Mouse (Mus musculus) retina, adult 2 months (tissue): Measurements from ENCODE around the gene Mgp.

ENCODE experiments used
- DNase-seq: peaks from one replicate; pipeline ENCODE4 v3.0.0-alpha.2; 2012; ENCODE audit warnings: low read depth, low spot score

The Mgp gene

DNA sequence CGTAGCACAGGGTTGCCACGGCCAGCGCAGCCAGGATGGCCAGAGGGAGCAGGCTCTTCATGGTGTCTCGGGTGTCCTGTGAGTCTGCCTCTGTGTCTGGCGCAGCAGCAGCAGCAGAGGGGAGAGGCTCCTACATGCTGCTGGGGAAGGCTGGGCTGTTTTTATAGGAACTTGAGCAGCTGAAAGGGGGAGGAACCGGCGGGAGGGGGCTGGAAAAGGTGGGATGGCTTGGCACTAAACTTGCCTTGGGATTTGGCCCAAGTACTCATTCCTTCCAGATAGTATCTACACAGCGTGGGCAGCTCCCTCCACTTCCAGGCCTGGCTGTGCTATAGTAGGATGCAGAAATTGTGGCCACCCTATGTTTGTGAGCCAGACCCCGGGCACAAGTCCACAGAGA, at the start of gene Mgp:
Gene Mgp (minus strand): TSS at position 154 of the 400 bp plus-strand sequence.
- no peak for DNase-seq

DNA sequence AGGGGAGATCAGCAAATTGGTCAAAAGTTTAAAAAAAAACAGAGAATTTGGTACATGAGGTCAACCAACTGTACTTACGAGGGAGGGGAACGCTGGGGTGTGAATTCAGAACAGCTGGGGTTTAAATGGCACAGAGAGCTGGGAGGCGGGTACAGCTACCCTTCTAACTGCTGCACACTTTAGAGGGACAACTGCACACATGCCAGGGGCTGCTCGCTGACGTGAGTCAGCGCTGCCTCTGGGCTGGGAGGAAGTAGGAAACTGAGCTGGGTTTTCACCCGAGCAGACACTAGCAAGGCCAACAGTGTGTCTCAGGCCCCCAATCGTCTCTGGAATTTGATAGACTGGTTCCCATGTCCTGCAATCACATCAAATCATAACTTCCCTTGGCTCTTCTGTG, 49.4 kb upstream of the Mgp start:
- no peak for DNase-seq

DNA sequence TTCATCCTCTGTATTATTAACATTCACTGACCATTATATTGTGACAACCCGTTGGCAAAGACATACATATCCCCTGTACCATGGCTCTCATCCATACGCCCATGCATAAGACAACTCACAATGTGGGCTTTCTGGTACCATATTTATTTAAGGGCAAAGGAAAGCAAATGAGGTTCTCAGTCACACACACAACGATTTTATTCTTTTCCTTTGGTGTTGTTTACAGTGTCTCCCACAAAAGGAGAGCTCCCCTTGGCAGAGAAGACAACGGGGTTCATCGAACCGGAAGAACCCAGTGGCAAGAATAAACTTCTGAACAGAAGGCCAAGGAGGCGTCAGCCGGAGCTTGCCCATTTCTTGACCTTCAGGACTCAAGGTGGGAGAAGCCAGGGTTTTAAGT, 47.9 kb upstream of the Mgp start, which contains the start of gene Pde6h:
Gene Pde6h (plus strand): TSS at position 301 of the 400 bp plus-strand sequence.
- DNase-seq: no peak

DNA sequence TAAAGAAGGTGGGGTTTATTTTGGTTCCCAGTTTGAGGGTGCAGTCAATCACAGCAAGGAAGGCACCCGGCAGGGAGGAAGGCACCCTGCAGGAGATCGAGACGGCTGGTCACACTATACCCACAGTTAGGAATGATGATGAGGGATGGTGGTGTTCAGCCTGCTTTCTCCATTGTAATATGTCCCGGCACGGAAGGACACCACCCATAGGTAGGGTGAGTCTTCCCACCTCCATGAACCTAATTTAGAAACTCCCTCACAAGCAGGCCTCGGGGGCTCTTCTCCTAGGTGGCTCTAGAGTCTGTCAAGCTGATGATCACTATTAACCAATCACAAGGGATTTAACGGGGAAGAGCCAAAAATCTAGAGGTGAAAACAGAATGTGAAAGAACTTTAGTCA, 47.2 kb upstream of the Mgp start:
- DNase-seq: no peak

DNA sequence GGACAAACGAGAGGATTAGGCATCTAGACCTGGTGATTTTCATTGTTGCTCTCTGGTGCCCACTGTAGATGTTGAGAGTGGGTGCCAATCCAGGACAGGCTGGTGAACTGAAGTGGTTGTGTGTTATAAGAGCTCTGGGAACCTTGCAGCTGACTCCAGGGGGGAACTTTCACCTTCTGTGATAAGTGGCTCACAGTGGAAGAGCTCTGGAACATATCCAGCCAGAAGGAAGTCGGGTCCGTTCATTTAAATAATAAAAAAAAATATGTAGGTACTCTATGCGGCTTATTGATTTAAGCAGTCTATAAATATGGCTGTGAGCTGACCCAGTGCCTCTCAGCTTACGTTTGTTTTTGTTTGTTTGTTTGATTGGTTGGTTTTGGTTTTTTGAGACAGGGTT, 46.5 kb upstream of the Mgp start, which contains the start of gene Erp27:
Gene Erp27 (minus strand): TSS at position 101 of the 400 bp plus-strand sequence.
- no peak for DNase-seq

DNA sequence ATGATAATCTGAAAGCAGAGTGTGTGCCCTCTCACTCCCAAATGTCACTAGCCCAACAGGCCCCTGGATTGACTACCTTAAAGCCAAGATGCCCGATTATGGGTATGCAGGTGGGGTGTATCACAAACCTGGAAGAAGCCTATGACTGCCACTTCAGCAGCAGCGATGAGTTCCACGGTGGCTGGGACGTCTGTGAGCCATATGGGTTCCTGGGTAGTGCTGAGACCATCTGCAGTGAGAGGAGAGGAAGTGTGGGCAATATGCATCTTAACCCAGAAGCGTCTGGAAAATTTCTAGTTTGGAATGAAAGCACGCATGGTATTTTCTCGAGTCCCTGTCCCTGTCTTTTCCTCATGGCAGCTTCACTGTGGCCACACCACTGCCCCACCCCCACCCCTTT, 46.0 kb upstream of the Mgp start:
- no peak for DNase-seq

DNA sequence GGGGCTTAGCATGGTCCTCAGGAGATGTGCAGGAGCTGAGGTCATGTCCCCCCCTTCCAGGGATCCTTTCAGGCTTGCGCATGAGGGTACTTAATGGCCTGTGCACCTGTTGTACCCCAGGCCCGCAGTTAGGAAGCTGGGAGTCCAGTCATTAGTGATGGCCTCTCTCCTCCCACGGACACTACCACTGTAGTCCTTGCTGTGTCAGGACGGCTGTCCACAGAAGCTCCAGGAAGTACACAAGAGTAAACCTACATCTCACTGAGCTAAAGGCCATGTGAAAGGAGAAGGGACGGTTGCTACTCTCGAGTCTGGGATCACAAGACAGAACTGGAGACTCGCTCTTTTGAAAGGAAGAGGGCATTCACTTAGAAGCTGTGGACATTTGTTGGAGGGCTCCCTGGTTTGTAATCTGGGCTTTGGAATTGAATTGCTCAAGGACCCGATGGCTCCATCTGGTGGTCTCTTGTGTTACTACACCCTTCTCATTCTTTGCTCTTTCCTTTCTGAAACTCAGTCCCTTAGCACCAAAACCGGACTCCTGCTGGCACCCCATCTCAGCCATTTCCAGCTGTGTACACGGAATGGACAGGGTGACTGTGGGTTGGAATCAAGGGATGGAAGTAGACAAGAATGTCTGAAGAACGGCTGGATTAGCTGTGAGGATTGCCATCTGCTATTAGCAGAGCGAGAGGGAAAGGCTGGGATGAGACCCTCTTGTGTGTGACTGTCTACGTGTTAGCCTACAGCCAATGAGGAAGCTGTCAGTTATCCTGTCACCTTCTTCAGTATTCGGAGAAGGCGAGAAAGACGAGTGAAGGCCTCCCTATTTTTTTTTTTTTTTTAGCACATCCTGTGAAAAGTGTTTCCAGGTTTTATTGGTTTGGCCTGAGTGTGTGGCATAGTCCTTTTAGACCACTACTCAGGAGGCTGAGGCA, 45.0 kb upstream of the Mgp start:
- peak; percentile 46 for DNase-seq

DNA sequence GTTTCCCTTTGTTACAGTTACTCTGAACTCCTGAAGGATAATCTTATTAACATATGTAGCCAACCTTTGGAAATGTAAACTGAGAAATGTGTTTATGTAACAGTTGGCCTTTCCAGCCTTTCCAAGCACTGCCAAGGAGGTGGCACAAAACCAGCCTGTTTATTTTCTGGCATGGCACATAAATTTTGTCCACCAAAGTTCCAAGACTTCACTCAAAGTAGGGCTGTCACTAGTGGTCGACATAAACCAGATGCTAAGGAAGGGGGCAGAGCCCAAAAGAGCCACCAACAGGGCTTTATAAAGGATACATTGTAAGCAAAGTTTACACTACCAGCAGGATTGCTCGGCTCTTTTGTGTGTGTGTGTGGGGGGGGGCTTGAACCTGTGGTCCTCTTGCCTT, 42.3 kb upstream of the Mgp start:
- no peak for DNase-seq

DNA sequence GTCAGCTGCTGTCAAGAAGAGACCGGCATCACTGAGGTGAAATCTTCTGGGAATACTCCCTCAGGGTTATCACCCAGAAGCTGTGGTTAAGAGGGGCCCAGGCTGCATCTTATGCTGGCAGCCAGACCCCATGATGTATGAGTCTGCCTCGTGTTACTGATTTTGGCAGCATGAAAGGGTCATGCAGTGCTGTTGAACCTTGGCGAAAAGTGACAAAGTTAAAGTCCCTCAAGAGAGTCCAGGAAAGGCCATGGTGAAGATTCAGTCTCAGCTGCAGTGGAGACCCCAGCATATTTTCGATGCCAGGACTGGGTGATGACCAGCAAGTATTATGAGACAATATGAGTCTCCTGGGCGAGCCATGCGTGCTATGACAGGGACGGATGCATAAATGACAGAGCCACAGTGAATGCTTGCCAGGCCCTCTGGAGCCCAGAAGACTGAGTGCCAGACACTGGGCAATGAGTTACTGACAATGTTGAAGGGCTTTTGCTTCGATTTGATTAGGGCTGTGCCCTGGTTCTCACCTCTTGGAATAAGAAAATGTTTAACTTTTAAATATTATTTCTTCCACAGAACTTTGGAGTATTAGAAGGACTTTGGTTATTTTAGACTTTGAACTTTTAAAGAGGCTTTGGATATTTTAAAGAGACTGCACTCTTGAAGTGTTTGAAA, 40.2 kb upstream of the Mgp start:
- no peak for DNase-seq

DNA sequence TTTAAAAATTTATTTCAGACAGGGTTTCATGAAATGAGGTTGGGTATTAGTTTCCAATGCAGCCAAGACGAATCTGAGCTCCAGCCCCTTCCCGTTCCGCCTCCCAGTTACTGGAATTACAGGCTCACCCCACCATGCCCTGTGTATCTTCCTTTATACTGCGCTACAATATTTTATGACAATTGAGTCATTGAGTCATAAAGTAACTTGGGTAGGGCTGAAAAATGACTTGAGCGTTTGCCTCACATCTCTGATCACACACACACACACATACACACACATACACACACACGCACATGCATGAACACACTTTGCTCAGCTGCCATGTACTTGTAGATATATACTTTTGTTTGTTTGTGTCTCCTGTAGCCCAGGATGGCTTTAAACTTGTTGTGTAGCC, 38.6 kb upstream of the Mgp start:
- DNase-seq: no peak

DNA sequence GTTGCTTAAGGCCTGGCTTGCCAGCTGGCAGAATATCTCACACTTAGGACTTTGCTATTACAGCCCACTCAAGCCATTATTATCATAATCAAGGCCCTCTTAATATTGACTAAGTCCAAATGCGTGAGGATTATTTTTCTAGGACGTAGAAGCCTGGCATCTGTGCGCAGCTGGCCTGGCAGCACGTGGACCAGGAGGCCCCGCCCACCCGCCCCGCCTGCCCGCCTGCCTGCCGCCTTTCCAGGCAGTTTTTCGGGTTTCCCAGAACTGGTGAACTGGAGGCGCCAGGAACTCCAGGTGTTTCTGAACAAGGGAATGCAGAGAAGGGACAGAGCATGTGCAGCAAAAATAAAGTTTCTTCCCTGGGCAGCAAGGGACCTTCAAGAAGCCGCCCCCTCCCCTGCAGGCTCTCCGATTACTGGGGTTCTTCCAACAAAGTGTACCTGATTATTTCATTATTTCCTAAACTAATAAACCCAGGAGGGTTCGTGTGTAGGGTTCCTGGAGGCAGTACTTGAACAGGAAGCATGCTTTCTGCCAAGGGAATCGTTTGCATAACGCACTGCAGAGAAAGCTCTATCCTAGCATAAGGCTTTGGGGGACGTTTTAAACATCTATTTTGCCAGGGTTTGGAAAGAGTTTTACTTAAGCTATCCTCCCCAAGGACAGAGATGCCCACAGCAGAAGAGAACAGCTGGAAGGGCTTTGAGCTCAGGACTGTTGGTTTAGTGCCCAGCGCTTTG, 37.9 kb upstream of the Mgp start:
- peak; percentile 9 for DNase-seq

DNA sequence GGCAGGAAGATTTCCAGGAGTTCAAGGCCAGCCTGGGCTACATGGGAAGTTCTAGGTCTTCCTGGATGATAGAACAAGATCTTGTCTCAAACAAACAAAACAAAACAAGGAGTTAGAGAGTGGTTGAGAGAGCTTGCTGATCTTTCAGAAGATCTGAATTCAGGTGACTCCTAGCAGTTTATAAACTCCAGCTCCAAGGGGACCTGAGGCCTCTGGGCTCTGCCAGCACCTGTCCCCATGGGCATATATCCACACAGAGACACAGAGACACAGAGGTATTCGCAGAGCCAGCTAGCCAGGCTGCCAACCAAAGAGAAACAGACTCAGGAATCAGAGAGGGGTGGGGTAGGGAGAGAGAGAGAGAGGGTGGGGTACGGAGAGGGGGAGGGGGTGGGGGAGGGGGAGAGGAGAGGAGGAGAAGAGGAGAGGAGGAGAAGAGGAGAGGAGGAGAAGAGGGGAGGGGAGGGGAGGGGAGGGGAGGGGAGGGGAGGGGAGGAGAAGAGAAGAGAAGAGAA, 37.2 kb upstream of the Mgp start:
- no peak for DNase-seq

DNA sequence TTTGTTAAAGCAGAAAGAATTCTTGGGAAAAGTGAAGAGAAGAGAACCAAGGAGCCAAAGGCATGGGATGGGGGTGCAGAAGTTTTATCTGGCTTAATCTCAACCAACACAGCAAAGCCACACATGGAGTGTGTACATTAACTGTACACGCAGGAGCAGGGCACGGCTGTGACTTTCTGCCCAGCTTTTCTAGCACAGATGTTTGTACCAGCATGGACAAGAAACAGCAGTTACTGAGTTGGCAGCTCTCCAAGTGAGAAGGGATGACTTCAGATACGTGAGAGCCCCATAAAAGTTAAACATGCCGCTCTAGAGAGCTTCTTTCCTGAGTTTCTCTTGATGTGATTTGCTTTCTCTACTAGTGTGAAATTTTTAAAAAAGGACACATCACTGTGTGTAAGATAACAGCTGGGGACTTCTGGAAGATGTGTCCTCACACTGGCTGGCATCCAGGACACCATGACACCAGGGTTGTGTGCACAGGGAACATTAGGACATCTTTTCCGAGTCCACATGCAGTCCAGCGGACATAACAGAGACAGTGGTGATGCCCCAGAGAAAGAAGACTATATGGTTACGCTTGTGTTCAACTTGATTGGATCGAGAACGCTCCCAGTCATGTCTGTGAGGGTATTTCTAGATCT, 34.7 kb upstream of the Mgp start:
- no peak for DNase-seq

DNA sequence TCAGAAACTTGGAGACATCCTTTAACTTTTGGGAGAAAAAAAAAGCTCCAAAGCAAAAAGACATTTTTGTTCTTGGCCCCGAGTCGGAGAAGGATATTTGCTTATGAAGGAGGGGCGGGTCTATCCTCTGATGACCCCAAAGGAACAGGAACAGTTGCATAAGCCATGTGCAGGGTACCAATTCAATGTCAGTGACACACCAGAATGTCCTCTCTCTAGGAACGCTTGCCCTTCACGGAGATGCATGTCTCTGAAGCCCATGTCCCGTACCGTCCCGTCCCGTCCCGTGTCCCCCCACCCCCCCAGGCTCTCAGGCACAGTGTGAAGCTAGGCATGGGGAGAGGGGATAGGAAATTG, 31.3 kb upstream of the Mgp start:
- DNase-seq: no peak

DNA sequence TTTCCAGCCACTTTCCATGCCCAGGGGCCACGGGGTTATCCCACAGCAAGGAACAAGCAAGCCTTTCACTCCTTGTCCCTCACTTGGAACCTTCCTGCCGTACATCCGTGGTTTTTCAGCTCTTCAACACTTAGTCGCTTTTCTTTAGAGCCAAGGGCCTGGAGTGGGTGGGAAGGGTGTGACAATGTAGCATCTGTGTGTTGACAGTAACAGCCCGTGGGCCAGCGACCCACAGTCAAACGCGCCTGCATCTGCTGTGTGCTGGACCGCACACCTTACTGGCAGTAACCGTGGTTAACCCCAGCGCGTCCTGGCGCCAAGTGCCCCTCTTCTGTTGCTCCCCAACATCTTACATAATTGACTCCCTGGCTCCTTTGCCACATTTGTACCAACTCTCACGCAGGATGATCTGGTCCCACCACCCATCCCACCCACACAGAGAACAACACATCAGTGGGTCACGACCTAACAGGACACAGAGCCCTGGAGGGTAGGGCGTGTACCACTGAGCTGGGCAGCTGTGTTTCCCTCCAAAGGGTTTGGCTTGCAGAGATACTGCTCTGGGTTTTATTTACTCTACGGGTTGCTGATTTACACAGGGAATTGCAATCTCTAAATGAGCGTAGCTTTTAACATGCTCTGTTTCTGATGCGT, 30.8 kb upstream of the Mgp start:
- no peak for DNase-seq

DNA sequence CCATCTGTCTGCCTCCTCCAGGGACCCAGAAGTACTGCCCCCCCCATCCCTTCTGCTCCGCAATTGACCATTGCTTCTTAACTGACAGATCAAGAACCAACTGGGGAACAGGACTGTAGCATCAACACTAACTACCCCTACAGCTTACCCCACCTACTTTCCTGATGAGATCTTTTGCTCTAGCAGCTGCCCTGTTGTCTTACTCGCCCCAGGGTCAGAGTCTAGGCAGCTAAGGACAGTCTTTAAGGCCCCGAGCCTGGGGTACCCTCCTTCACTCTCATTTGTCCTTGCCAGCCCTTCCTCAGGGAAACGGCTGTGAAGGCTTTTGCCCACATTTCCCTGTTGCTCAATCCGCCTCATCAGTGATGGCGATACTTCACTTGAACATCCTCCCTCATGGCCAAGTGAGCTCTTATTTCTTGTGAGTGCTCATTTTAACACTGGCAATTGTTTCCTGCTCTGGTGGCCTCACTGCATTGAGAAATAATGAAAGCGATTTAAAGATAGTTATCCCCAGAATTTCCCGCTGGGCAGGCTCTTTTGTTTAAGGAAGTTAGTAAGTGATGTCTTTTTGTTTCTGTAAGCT, 28.4 kb upstream of the Mgp start:
- no peak for DNase-seq

DNA sequence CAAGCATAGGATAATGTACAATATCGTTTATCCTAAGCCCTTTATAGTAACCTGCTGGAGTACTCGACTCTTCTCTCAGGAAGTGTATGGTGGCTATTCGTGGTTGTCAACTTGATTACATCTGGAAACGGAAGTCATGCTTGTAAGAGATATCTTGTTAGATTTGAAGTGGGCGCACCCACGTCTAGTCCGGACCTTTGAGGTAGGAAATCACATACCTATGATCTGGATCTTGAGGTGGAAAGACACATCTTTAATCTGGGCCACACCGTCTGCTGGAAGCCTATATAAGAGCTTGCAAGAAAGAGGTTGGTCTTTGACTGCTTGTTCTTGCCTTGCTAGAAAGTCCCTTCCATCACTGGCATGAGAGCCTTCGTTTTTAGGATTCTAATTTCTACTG, 26.9 kb upstream of the Mgp start:
- DNase-seq: no peak

DNA sequence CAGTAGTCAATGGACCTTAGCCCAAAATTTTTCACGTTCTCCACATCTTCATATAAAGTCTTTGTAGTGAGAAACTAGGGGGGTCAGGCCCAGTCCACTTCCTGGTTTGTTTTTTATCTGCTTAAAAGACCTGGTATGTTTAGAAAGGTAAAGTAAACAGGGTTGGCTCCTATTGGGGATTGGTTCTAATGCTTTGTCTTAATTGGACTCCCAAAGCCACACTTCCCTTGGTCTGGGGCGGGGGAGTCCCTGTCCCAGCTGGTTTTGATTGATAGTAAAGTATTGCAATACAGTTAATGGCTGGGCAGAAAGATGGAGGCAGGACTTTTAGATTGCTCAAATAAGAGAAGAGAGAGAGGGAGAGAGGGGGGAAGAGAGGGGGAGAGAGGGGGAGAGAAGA, 25.4 kb upstream of the Mgp start:
- DNase-seq: no peak

DNA sequence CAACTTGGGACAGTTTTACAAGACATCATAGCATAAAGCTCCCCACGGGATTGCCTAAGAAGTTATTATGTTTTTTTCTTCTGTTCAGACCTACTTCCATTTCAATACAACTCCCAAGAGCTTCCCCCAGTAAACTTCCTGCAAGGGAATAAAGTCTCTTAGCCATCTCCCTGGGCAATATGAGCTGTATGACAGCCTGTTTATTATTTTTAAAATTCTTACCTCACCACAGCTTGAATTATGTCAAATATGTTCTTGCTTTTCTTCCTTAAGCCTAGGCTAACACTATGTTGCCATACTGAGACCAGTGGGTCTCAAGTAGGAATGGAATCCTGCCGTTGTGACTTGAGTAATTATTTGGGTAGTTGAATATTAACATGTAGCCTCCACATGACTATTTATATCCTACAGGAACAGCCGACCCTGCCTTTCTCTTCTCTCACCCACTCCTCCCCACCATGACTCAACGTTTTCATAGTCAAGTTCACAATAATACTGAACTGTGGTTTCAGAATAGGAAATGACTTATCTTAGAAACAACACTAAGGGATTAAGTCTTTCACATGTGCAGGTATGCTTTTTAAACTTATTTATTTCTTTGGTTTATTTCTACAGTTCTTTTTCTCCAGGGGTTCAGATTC, 24.9 kb upstream of the Mgp start:
- DNase-seq: no peak

DNA sequence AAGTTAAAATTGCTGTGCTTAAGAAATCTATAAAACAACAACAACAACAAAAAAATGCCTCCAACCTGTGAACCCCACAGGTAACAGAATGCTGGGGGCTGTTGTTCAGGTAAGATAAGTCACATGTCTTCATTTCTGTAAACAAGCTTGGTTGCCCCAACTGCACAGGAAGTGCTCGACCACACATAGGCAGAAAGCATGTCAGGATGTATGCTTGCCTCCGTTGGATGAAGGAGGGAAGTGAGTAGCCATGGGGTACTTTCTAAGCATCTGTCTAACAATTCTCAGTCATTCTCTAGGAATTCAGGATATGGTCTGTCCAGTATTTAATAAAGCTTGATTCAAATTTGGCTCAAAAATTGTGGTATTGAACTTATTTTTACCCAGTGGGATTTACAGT, 23.3 kb upstream of the Mgp start:
- DNase-seq: no peak
